Mouse (Mus musculus) midbrain, embryonic 11.5 days (tissue): ENCODE measurements around the gene Galnt4. TPM values are rescaled to one million over a fixed set of nuclear protein-coding genes. Genes with fewer than 3 reads are reported as not detected.

Experiments used
- ATAC-seq: fragments of 200-750 bp; cut with Nextera tagmentation; 2 replicates; pipeline ENCODE4 v1.8.0; 2017; ENCODE audit warnings: moderate TSS enrichment, moderate library complexity; ENCODE audit not compliant: low FRiP score
- DNase-seq: peaks from one replicate; pipeline ENCODE4 v3.0.0; 2015; ENCODE audit warnings: low spot score; ENCODE audit errors: missing footprints
- H3K27ac ChIP-seq: fragments of 300-500 bp; sonication (generic); 2 replicates; pipeline ENCODE4 v1.5.1; 2014; ENCODE audit warnings: low read depth, low read length
- H3K27me3 ChIP-seq: fragments of 300-500 bp; sonication (generic); 2 replicates; pipeline ENCODE4 v1.6.1; 2014; ENCODE audit warnings: mild to moderate bottlenecking, low read length, moderate library complexity, mixed read lengths; ENCODE audit not compliant: control insufficient read depth, insufficient read depth
- H3K36me3 ChIP-seq: fragments of 300-500 bp; sonication (generic); 2 replicates; pipeline ENCODE4 v1.6.1; 2014; ENCODE audit warnings: mild to moderate bottlenecking, low read length, moderate library complexity, mixed read lengths; ENCODE audit not compliant: control insufficient read depth, insufficient read depth
- H3K4me1 ChIP-seq: fragments of 300-500 bp; sonication (generic); 2 replicates; pipeline ENCODE4 v1.6.1; 2014; ENCODE audit warnings: low read length; ENCODE audit not compliant: control insufficient read depth, insufficient read depth
- H3K4me2 ChIP-seq: fragments of 300-500 bp; sonication (generic); 2 replicates; pipeline ENCODE4 v1.6.1; 2014; ENCODE audit warnings: mild to moderate bottlenecking, moderate library complexity
- H3K4me3 ChIP-seq: fragments of 300-500 bp; sonication (generic); 2 replicates; pipeline ENCODE4 v1.5.1; 2014; ENCODE audit warnings: low read depth, low read length
- H3K9ac ChIP-seq: fragments of 300-500 bp; sonication (generic); 2 replicates; pipeline ENCODE4 v1.6.1; 2014; ENCODE audit warnings: low read length
- H3K9me3 ChIP-seq: fragments of 300-500 bp; sonication (generic); 2 replicates; pipeline ENCODE4 v1.6.1; 2016; ENCODE audit warnings: low read length; ENCODE audit not compliant: control insufficient read depth
- WGBS: fragments of 180-500 bp; shearing (Covaris S2); extraction: QIAGEN DNeasy Blood & Tissue Kit; methylation state at CpG from one replicate; pipeline ENCODE4 v1.1.7; 2014; 5-methylcytosine and 5-hydroxymethylcytosine counted together
- polyA plus RNA-seq: library from polyadenylated mRNA; unstranded; fragments of >200 nt; fragmentation: Nextera tagmentation; extraction: Ambion mirVana; gene quantifications from 2 replicates; pipeline ENCODE4 v1.2.1, GENCODE M21; 2014

Gene Galnt4
- polyA plus RNA-seq, 1 experiment from 2014 or later, result 4.3 TPM

GRCm38 (mm10) chr10:99108431-99108982 lies 548 bp downstream of the Galnt4 start:
- WGBS, result 33% methylated on average over 12 of the region's 12 CpGs
- ATAC-seq (no peak; the same call in none of the 2 replicates), DNase-seq (peak; percentile 86)
- Histone ChIP-seq H3K4me2 (peak overlapping the region; percentile 96), H3K9me3 (no peaks in the 10 kb centered on the region), H3K27me3 (no peaks in the 10 kb centered on the region), H3K9ac (peak overlapping the region; percentile 92), H3K4me3 (peak overlapping the region; percentile 87), H3K36me3 (peaks cover 4% of the 10 kb centered on the region; the same call in 1 of the 2 replicates), H3K4me1 (peaks cover 12% of the 10 kb centered on the region), H3K27ac (no peak overlapping the region)

- peaks cover 4% of the 10 kb centered on the region; the same call in 1 of the 2 replicates for H3K36me3 ChIP-seq
- no peak overlapping the region for H3K4me2 ChIP-seq
- H3K9ac ChIP-seq, result no peak overlapping the region
- WGBS, result 63% methylated on average over 3 of the region's 3 CpGs
- no peaks in the 10 kb centered on the region for H3K27me3 ChIP-seq
- H3K9me3 ChIP-seq, result no peaks in the 10 kb centered on the region
- ATAC-seq (no peak), DNase-seq (no peak)
- H3K27ac ChIP-seq, result no peak overlapping the region
- H3K4me3 ChIP-seq, result no peak overlapping the region
- H3K4me1 ChIP-seq, result peaks cover 4% of the 10 kb centered on the region
Observed at GRCm38 (mm10) chr10:99113533-99113932, 5.6 kb downstream of the Galnt4 start.

- Histone ChIP-seq H3K36me3 (peaks cover 4% of the 10 kb centered on the region; the same call in 1 of the 2 replicates), H3K27me3 (no peaks in the 10 kb centered on the region), H3K9me3 (no peaks in the 10 kb centered on the region), H3K27ac (no peak overlapping the region), H3K9ac (no peak overlapping the region), H3K4me2 (no peak overlapping the region), H3K4me3 (no peak overlapping the region), H3K4me1 (0 out of 2 replicates have a peak, but pooled peaks cover 2% of the 10 kb centered on the region)
- WGBS, result 86% methylated on average over 8 of the region's 8 CpGs
- DNase-seq (no peak), ATAC-seq (no peak)
Observed at GRCm38 (mm10) chr10:99114295-99114694, 6.3 kb downstream of the Galnt4 start.

DNA sequence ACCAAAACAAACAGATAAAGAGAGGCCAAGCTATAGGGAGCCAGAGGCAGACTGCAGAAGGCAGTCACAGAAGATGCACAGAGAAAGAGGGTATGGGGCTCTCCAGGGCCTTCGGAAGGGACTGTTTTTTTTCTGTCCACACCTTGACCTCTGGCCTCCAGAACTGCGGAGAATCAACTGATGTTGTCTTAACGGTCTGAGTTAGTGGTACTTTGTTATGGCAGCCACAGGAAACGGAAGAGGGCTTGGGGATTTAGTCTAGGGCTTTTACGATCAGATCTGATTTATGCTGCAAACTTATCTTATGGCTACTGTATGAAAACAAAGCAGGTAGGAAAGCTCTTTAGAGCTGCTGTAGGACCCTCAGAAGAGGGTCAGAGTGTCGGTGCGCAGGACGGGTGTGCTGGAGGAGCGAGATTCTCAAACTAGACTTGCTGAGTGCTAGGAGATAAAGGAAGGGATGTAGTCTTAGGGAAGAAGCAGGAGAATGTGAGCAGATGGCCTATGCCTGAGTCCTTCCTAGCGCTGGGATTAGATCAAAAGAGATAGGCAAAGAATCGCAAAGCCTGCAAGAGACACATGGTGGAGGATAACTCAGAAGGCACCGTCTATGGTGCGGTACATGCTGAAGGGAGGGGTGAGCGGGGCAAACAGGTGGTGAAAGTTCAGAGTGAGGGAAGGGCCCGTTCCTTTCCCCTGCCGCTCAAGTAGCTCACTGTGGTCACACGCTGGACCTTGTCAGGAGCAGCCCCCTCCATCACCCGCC lies 7.7 kb downstream of the Galnt4 start:
- Histone ChIP-seq H3K4me1 (0 out of 2 replicates have a peak, but pooled peaks cover 2% of the 10 kb centered on the region), H3K9me3 (no peaks in the 10 kb centered on the region), H3K27me3 (no peaks in the 10 kb centered on the region), H3K4me3 (no peak overlapping the region), H3K36me3 (0 out of 2 replicates have a peak, but pooled peaks cover 4% of the 10 kb centered on the region), H3K4me2 (no peak overlapping the region), H3K9ac (no peak overlapping the region), H3K27ac (no peak overlapping the region)
- ATAC-seq (no peak), DNase-seq (no peak)
- WGBS, result 58% methylated on average over 18 of the region's 18 CpGs

GRCm38 (mm10) chr10:99116237-99116632 lies 8.3 kb downstream of the Galnt4 start:
- Histone ChIP-seq H3K27me3 (no peaks in the 10 kb centered on the region), H3K9me3 (no peaks in the 10 kb centered on the region), H3K36me3 (no peaks in the 10 kb centered on the region), H3K4me3 (no peak overlapping the region), H3K4me2 (no peak overlapping the region), H3K27ac (no peak overlapping the region), H3K9ac (no peak overlapping the region), H3K4me1 (0 out of 2 replicates have a peak, but pooled peaks cover 2% of the 10 kb centered on the region)
- 74% methylated on average over 8 of the region's 8 CpGs for WGBS
- ATAC-seq, result no peak
- no peak for DNase-seq

- 89% methylated on average over 16 of the region's 16 CpGs for WGBS
- no peak for ATAC-seq
Observed at GRCm38 (mm10) chr10:99116650-99117615, 9.0 kb downstream of the Galnt4 start.

GRCm38 (mm10) chr10:99117876-99118275 lies 9.9 kb downstream of the Galnt4 start:
- H3K4me2 ChIP-seq, result no peak overlapping the region
- H3K9me3 ChIP-seq, result no peaks in the 10 kb centered on the region
- H3K36me3 ChIP-seq, result no peaks in the 10 kb centered on the region
- H3K9ac ChIP-seq, result no peak overlapping the region
- H3K27ac ChIP-seq, result no peak overlapping the region
- 89% methylated on average over 10 of the region's 10 CpGs for WGBS
- 0 out of 2 replicates have a peak, but pooled peaks cover 2% of the 10 kb centered on the region for H3K4me1 ChIP-seq
- ATAC-seq (no peak), DNase-seq (no peak)
- H3K27me3 ChIP-seq, result no peaks in the 10 kb centered on the region
- H3K4me3 ChIP-seq, result no peak overlapping the region

More at GRCm38 (mm10) chr10:99116650-99117615, 9.0 kb downstream of the Galnt4 start:
- Histone ChIP-seq H3K4me3 (no peak overlapping the region), H3K9ac (no peak overlapping the region), H3K9me3 (no peaks in the 10 kb centered on the region), H3K4me2 (no peak overlapping the region), H3K27me3 (no peaks in the 10 kb centered on the region), H3K27ac (no peak overlapping the region), H3K36me3 (no peaks in the 10 kb centered on the region), H3K4me1 (0 out of 2 replicates have a peak, but pooled peaks cover 2% of the 10 kb centered on the region)
- no peak for DNase-seq

DNA sequence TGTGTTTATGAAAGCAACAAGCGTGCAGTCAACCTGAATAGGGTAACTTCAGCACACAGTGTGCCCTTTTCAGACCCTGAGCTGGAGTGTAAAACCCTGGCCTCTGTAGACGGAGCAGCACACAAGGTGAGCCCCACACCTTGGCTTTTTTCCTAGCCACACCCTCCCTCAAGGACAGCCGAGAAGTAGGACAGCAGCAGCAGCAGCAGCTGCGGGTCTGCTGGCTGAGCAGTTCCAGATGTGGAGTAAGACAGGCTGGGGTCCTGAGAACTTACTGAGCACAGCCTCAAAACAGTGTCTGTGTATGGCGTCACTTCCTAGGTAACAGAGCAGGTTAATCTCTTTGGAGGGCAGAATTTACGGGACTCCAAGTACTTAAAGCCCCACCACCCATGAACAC lies 10.7 kb downstream of the Galnt4 start:
- ATAC-seq (no peak), DNase-seq (no peak)
- Histone ChIP-seq H3K36me3 (no peaks in the 10 kb centered on the region), H3K4me2 (no peak overlapping the region), H3K9me3 (no peaks in the 10 kb centered on the region), H3K27ac (no peak overlapping the region), H3K4me3 (no peak overlapping the region), H3K4me1 (0 out of 2 replicates have a peak, but pooled peaks cover 2% of the 10 kb centered on the region), H3K27me3 (no peaks in the 10 kb centered on the region), H3K9ac (no peak overlapping the region)
- WGBS, result 80% methylated on average over 6 of the region's 6 CpGs
